Mouse (Mus musculus) spleen, adult 12 weeks (tissue): ENCODE measurements around the gene Lrriq1.

ENCODE experiments used
- DNase-seq: peaks from one replicate; pipeline ENCODE4 v3.0.0; 2022; ENCODE audit warnings: low spot score

Lrriq1 gene

GRCm38 (mm10) chr10:103235707-103236459, at the start of gene Lrriq1:
Lrriq1 (minus strand) TSS chr10:103236322.
- DNase-seq = no peak

- no peak for DNase-seq
These were observed 18.0 kb upstream of the Lrriq1 start for GRCm38 (mm10) chr10:103253842-103254803.

- DNase-seq = no peak
These were observed 294 bp upstream of the Lrriq1 start for GRCm38 (mm10) chr10:103236460-103236772.

GRCm38 (mm10) chr10:103226646-103227045, 9.5 kb downstream of the Lrriq1 start:
- no peak for DNase-seq

- no peak for DNase-seq
These were observed 41.3 kb downstream of the Lrriq1 start for GRCm38 (mm10) chr10:103194655-103195328.

GRCm38 (mm10) chr10:103145769-103146379, 90.2 kb downstream of the Lrriq1 start:
- DNase-seq = no peak

GRCm38 (mm10) chr10:103144927-103145768, 91.0 kb downstream of the Lrriq1 start:
- no peak for DNase-seq

- no peak for DNase-seq
These were observed 93.6 kb downstream of the Lrriq1 start for GRCm38 (mm10) chr10:103142526-103142925.

GRCm38 (mm10) chr10:103141532-103141931, 94.6 kb downstream of the Lrriq1 start:
- no peak for DNase-seq

GRCm38 (mm10) chr10:103140609-103141008, 95.5 kb downstream of the Lrriq1 start:
- no peak for DNase-seq

- DNase-seq = no peak
These were observed 121.5 kb downstream of the Lrriq1 start for GRCm38 (mm10) chr10:103114629-103115028.

- DNase-seq = no peak
These were observed 128.0 kb downstream of the Lrriq1 start for GRCm38 (mm10) chr10:103108090-103108489.

GRCm38 (mm10) chr10:103086101-103086500, 150.0 kb downstream of the Lrriq1 start:
- DNase-seq = no peak

GRCm38 (mm10) chr10:103049593-103049992, 186.5 kb downstream of the Lrriq1 start:
- no peak for DNase-seq

GRCm38 (mm10) chr10:103046623-103047022, 189.5 kb downstream of the Lrriq1 start:
- no peak for DNase-seq

- no peak for DNase-seq
These were observed 191.1 kb downstream of the Lrriq1 start for GRCm38 (mm10) chr10:103045019-103045418.

- DNase-seq = no peak
These were observed 201.0 kb downstream of the Lrriq1 start for GRCm38 (mm10) chr10:103035002-103035640.

GRCm38 (mm10) chr10:103030931-103031330, 205.2 kb downstream of the Lrriq1 start:
- DNase-seq = no peak

- DNase-seq = no peak
These were observed 206.2 kb downstream of the Lrriq1 start, which contains the start of gene Alx1 for GRCm38 (mm10) chr10:103029730-103030490. Alx1 (minus strand) TSS chr10:103030215.
